Mouse (Mus musculus) layer of hippocampus, postnatal 10 days (tissue): ENCODE data around the gene Cd27. TPM values are rescaled to one million over a fixed set of nuclear protein-coding genes. Genes with fewer than 3 reads are reported as not detected.

Experiments
- DNase-seq, 2 experiments: peaks; one replicate each; pipeline ENCODE4 v3.0.0; 2021; ENCODE audit warnings: low spot score in 2 of 2
- microRNA-seq, 2 experiments: library from miRNA; unstranded; fragments of <30 nt; microRNA quantifications; one replicate each; pipeline ENCODE4 v1.2.0; 2021
- total RNA-seq, 2 experiments: library from RNA; stranded (reverse); gene quantifications; 2 replicates each; pipeline ENCODE4 v1.2.3; 2021

The Cd27 gene
- total RNA-seq, 2 experiments from 2014 or later: not detected

GRCm38 (mm10) chr6:125215148-125215954 lies 21.5 kb downstream of the Cd27 start, which contains the start of gene Vamp1:
Vamp1 (plus strand) TSS chr6:125215551.
- DNase-seq: peak; percentile 87 to 90

- no peak for DNase-seq
These were observed 23.1 kb downstream of the Cd27 start for GRCm38 (mm10) chr6:125213715-125214114.

- no peak for DNase-seq
These were observed 23.7 kb downstream of the Cd27 start for GRCm38 (mm10) chr6:125213129-125213528.

- DNase-seq: no peak
These were observed 24.2 kb downstream of the Cd27 start for GRCm38 (mm10) chr6:125212621-125213020.

- DNase-seq: no peak
These were observed 26.4 kb downstream of the Cd27 start for GRCm38 (mm10) chr6:125210436-125210835.

- DNase-seq: no peak
These were observed 39.6 kb downstream of the Cd27 start for GRCm38 (mm10) chr6:125197166-125197565.

GRCm38 (mm10) chr6:125196301-125196700 lies 40.5 kb downstream of the Cd27 start:
- no peak for DNase-seq

GRCm38 (mm10) chr6:125195541-125196075 lies 41.2 kb downstream of the Cd27 start:
- DNase-seq: no peak

- DNase-seq: no peak
These were observed 43.4 kb downstream of the Cd27 start for GRCm38 (mm10) chr6:125193390-125193789.

GRCm38 (mm10) chr6:125192841-125193240 lies 44.0 kb downstream of the Cd27 start:
- DNase-seq: no peak

GRCm38 (mm10) chr6:125192016-125192714 lies 44.6 kb downstream of the Cd27 start:
- DNase-seq: peak; percentile 87 to 89

GRCm38 (mm10) chr6:125191332-125192015 lies 45.3 kb downstream of the Cd27 start, which contains the start of the genes Ncapd2 and Mrpl51:
Ncapd2 (minus strand) TSS chr6:125191701.
Mrpl51 (plus strand) TSS chr6:125191801.
- DNase-seq: peak; percentile 96 to 98

- DNase-seq: no peak
These were observed 46.0 kb downstream of the Cd27 start for GRCm38 (mm10) chr6:125190816-125191215.

- DNase-seq: no peak
These were observed 50.6 kb downstream of the Cd27 start for GRCm38 (mm10) chr6:125186203-125186602.

Small RNA genes lying within 50 kb of the gene (microRNA-seq; reads per million reads assigned to microRNA genes)
- gene Mir3098: 0.20 to 0.22 reads per million in 2 experiments
- gene Mir8113: 0 reads per million in 2 experiments

Other genes with a start within 250 kb of the Cd27 start
- 100 to 1,000 TPM; 109 to 120 TPM for gene Pianp, start 240.3 kb downstream of the Cd27 start, total RNA-seq
- 10 to 100 TPM; 44.4 to 45.2 TPM for gene Zfp384, start 227.9 kb downstream of the Cd27 start, total RNA-seq
- gene Ing4, start 197.2 kb downstream of the Cd27 start, total RNA-seq: 10 to 100 TPM; 57.4 to 62.4 TPM
- gene Acrbp, start 187.3 kb downstream of the Cd27 start, total RNA-seq: 1 to 10 TPM; 7.0 to 9.2 TPM
- gene Lpar5, start 169.1 kb downstream of the Cd27 start, total RNA-seq: 1 to 10 TPM; 1.1 to 1.4 TPM
- 100 to 1,000 TPM; 176 to 195 TPM for gene Chd4, start 141.0 kb downstream of the Cd27 start, total RNA-seq
- 10 to 100 TPM; 35.9 to 36.1 TPM for gene Nop2, start 105.1 kb downstream of the Cd27 start, total RNA-seq
- gene Iffo1, start 91.8 kb downstream of the Cd27 start, total RNA-seq: 10 to 100 TPM; 49.7 to 50.7 TPM
- 1,000 to 10,000 TPM; 1,523 to 1,789 TPM for gene Gapdh, start 70.5 kb downstream of the Cd27 start, total RNA-seq
- gene Ncapd2, start 45.3 kb downstream of the Cd27 start, total RNA-seq: 10 to 100 TPM; 31.8 to 36.1 TPM
- gene Mrpl51, start 45.2 kb downstream of the Cd27 start, total RNA-seq: 10 to 100 TPM; 73.5 to 75.9 TPM
- 10 to 100 TPM; 26.8 to 27.1 TPM for gene Vamp1, start 21.5 kb downstream of the Cd27 start, total RNA-seq
- gene Tapbpl, start 5.2 kb downstream of the Cd27 start, total RNA-seq: 1 to 10 TPM; 2.9 to 3.0 TPM
- not detected for gene Tuba3a, start 49.0 kb upstream of the Cd27 start, total RNA-seq
- 10 to 100 TPM; 11.1 to 13.0 TPM for gene Ltbr, start 76.9 kb upstream of the Cd27 start, total RNA-seq
- 1 to 10 TPM; 2.5 to 3.5 TPM for gene Scnn1a, start 83.6 kb upstream of the Cd27 start, total RNA-seq
- 10 to 100 TPM; 12.6 to 13.8 TPM for gene Tnfrsf1a, start 112.4 kb upstream of the Cd27 start, total RNA-seq
- under 1 TPM in 1 of 2 experiments, not detected in 1; 0.14 TPM for gene Plekhg6, start 143.8 kb upstream of the Cd27 start, total RNA-seq